Mouse (Mus musculus) c-Kit-positive CD71-negative TER-119-negative erythroid progenitor cells, embryonic 14.5 days (primary cell): ENCODE data around the gene Hdac5.
"Not testable (repeated sequence)": the region's sequence is repeated elsewhere in the genome, so short reads cannot be mapped to it uniquely, and the experiment has no call there.

Experiments
- DNase-seq: peaks from one replicate; pipeline ENCODE4 v3.0.0-alpha.2; 2013; ENCODE audit warnings: low read depth

The Hdac5 gene

DNA sequence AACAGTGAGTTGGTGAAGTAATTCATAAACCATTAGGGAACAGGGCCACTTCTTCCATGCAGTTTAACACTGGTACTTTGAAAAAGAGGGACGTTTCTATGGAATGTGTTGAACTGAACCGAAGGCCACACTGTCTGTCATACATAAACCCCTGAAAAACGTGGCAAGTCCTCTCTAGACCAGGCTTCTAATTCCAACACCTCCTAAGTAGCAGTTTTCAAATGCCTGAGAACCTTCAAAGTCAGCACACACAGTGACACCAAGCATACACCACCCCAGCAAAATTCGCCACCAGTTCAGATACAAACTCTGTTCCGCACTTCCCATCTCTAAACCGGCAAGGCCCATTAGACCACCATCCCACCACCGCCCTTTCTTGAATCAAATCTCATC lies 45.7 kb downstream of the Hdac5 start:
- no peak for DNase-seq

DNA sequence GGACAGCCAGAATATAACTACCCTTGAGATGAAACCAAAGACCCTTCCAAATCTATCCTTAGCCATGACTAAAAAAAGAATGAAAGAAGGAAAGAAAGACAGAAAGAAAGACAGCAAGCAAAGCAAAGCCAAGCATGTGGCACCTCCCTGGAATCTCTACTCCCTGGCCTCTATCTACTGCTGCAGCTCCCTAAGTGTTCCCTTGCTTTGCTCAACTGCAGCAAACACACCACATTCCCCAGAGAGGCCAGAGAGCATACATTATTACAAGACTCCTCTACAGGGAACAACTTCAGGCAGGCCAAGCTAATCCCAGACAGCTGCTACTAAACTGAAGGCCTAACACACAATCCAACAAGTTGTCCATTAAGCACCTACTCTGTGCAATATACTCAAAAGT lies 50.1 kb downstream of the Hdac5 start:
- no peak for DNase-seq

DNA sequence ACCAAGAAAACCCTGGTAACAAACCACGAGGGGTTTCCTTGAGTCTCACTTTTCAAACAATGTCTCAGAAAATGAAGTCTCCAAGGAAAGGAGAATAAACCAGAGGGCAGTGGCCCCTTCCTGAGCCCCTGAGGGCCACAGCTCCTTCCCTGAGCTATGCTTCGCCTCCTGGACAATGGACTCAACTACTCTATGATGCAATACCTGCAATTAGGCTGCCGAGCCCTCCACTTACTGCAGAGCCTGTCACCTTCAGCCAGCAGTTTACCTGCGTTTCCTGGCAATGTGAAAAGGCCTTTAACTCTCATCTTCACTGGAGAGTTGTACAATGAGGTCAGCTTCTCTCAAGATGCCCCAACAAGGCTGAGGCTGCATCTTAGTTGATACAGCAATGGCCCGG lies 61.3 kb downstream of the Hdac5 start:
- DNase-seq: no peak

DNA sequence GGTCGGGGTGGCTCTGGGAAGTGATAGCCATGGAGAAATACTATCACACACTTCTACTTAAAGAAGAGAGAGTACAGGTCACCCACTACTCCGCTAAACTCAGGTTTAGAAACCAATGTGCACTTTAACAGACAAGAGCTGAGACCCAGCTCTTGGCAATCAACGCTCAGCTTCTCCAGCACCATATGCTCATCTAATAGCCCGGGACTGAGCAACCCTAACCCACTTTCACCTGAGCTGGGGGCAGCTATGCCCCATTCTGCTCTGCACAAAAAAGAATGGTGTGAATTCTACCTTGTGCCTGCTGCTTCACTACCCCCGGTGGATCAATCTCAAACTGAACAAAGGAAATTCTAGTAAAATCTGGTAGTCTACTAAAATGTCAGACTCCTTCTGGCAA lies 62.4 kb downstream of the Hdac5 start:
- no peak for DNase-seq

- DNase-seq: no peak
Observed at GRCm38 (mm10) chr11:102165971-102166722, 63.8 kb downstream of the Hdac5 start.

DNA sequence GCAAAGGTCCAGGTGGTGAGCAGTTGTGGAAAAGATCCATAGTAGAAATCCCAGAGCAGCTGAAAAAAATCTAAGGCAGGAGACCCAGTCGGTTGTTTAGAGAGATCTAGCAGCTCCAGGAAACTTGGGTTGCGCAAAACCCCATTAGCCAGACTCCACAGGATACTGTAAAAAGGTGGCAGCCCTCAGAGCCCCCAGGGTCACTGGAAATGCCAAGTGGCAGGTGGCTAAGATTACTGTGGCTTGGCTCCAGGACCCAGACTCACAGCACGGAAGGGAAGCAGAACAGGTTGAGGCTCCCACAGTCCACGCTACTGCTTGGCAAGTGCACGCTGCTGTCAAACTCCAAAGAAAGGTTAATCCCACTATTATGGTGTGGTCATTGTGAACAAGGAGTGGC lies 70.2 kb downstream of the Hdac5 start:
- no peak for DNase-seq

GRCm38 (mm10) chr11:102158024-102158423 lies 71.9 kb downstream of the Hdac5 start:
- not testable (repeated sequence) for DNase-seq

DNA sequence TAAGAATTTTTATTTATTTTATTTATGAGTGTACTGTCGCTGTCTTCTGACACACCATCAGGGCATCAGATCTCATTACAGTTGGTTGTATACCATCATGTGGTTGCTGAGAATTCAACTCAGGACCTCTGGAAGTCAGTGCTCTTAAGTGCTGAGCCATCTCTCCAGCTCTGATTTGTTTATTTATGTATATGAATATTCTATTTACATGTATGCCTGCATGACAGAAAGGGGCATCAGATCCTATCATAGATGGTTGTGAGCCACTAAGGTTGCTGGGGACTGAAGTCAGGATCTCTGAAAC lies 73.2 kb downstream of the Hdac5 start:
- DNase-seq: no peak

- peak; percentile 89 for DNase-seq
Observed at GRCm38 (mm10) chr11:102156039-102156785, 73.8 kb downstream of the Hdac5 start, which contains the start of gene Tmem101. Gene Tmem101 (minus strand): TSS chr11:102156404.

- no peak for DNase-seq
Observed at GRCm38 (mm10) chr11:102147213-102147989, 82.6 kb downstream of the Hdac5 start.

- DNase-seq: no peak
Observed at GRCm38 (mm10) chr11:102146531-102146930, 83.4 kb downstream of the Hdac5 start.

DNA sequence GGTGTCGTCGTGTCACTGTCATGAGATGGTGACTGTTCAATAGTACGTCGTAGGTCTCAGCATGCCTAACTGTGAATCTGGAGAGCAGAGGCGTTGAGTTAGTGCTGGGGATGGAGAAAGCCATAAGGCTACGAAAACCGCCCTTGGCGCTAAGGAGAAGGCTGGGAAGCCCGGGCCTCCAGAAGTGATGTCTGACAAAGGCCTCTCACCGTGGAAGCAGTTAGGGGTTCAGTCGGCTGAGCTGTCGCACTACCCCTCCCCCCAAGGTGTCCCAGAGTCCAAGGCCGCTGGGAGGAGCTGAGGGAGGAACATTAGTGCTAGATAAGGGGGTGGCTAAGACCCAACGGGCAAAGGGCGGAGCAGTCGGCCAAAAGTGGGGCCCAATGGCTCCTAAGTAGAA lies 84.0 kb downstream of the Hdac5 start:
- no peak for DNase-seq

- DNase-seq: no peak
Observed at GRCm38 (mm10) chr11:102145471-102146001, 84.4 kb downstream of the Hdac5 start, which contains the start of gene Nags. Gene Nags (plus strand): TSS chr11:102145513.

DNA sequence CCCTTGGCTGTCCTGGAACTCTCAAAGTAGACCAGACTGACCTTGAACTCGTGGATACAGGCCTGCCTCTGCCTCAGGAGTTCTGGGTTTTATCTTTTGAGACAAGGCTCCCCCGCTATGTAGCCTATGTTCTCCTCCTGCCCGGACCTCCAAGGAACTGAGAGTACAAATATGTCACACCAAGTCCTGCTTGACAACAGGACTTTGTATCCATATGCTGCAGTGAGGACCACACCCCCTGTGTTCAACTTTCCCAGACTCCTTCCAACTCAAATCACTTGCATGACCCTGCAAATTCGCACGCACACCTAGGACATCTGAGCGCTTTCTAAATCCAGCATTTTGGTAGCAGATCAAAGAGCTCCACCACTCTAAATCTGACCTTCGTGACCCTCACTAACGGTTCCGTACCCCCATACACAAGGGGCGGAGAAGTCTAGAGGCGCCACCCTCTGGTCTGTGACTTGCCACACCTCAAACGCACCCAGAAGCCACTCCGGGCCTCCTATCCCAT lies 85.0 kb downstream of the Hdac5 start:
- DNase-seq: no peak
